Mouse (Mus musculus) central nervous system, embryonic 11.5 days (tissue): ENCODE data around the gene Ptch1. TPM values are rescaled to one million over a fixed set of nuclear protein-coding genes. Genes with fewer than 3 reads are reported as not detected.

ENCODE experiments used
- polyA plus RNA-seq: library from polyadenylated mRNA; depleted of rRNA; stranded (reverse); fragments of >200 nt; gene quantifications from 2 replicates; pipeline ENCODE4 v1.2.3, GENCODE M21; 2012; rRNA removed

Gene Ptch1
- polyA plus RNA-seq = 22.4 and 36.1 TPM in 2 replicates

DNA sequence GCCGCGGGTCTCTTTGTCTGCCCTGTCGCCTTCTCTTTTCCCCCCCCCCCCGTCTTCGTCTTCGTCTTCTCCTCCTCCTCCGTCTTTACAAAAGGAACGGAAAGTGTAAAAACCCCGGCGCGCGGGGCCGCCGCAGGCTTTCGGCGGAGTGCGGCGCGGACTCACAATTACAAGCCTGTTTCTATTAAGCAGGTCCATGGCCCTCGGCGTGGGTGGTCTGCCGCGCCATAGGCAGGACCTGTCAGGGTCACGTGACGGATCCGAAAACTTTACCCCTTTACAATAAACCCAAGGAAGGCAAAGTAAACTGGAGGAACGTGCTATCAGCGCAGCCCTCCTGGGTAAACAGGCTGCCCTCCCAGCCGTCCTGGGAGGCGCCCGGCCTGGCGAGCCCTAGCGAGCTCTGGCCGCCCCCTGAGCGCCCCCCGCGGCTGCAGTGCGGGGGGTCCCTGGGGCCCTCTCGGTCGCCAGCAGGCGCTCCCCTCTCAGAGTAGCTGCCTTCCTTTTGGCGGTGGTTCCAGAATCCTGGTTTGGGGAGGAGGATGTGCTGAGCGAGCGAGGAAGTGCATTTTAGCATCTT is at the start of gene Ptch1:
TSS of gene Ptch1 (minus strand) at position 343 of the 580 bp plus-strand sequence.

DNA sequence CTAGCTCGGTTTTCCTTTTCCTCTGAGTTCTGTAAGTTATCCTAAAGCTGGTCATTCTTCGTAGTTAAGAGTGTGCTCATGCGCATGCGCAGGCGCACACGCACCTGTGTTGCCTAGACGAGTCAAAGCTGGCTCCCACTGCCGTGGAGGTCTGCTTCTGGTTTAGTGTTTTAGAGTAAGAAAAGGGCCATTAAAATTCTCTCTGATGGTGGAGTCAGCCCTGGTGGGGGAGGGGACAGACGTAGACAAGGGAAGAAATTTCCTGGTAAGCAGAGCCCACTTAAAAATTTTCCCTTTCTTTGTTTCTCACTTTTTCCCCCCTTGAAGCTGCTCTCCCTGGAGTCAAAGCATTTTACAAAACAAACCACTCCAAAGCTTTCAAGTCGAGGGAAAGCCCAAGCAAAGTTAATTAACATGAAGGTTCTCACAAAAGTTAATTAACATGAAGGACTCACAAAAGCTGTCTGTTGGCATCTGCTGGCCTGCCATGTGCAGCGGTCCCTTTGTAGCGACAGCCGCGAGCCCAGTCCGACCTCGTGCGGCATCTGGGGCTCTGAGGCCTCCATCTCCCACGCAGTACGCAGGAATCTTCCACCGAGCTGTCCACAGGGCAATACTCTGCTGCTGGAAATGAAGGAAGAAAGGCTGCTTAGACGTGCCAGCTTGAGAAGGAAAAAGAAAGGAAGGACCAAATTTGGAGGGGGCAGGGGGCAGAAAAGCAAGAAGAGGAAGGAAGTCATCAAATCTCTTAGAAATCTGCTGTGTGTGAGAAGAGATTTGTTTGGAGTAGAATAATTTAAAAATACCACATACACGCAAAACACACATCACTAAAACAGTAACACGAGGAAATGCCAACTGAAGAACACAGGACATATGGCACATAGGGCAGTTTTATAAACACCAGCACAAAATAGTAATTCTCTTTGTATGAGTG is 76.5 kb downstream of the Ptch1 start, which contains the start of gene Fancc:
TSS of gene Fancc (minus strand) at position 633 of the 937 bp plus-strand sequence.

Other genes starting within 250 kb of the Ptch1 start
- gene Fancc, start 76.3 kb downstream of the Ptch1 start, polyA plus RNA-seq = 21.5 and 24.7 TPM in 2 replicates
- 24.5 and 25.5 TPM in 2 replicates for gene Ercc6l2, start 241.6 kb upstream of the Ptch1 start, polyA plus RNA-seq